Mouse (Mus musculus) embryonic facial prominence, embryonic 13.5 days (tissue): ENCODE results near the gene Fen1. TPM values are rescaled to one million over a fixed set of nuclear protein-coding genes. Genes with fewer than 3 reads are reported as not detected.
"Not testable (repeated sequence)": the region's sequence is repeated elsewhere in the genome, so short reads cannot be mapped to it uniquely, and the experiment has no call there.

Experiments
- ATAC-seq: fragments of 200-750 bp; cut with Nextera tagmentation; 2 replicates; pipeline ENCODE4 v1.8.0; 2017; ENCODE audit warnings: low read depth; ENCODE audit not compliant: insufficient number of reproducible peaks, insufficient read depth, low FRiP score, low TSS enrichment
- H3K27ac ChIP-seq: fragments of 300-500 bp; sonication (generic); 2 replicates; pipeline ENCODE4 v1.5.1; 2015; ENCODE audit warnings: moderate library complexity, mild to moderate bottlenecking, inconsistent platforms
- H3K27me3 ChIP-seq: fragments of 300-500 bp; sonication (generic); 2 replicates; pipeline ENCODE4 v1.6.1; 2015; ENCODE audit warnings: mild to moderate bottlenecking, inconsistent platforms
- H3K36me3 ChIP-seq: fragments of 300-500 bp; sonication (generic); 2 replicates; pipeline ENCODE4 v1.6.1; 2015; ENCODE audit warnings: mild to moderate bottlenecking, inconsistent platforms
- H3K4me1 ChIP-seq: fragments of 300-500 bp; sonication (generic); 2 replicates; pipeline ENCODE4 v1.6.1; 2015; ENCODE audit warnings: inconsistent platforms
- H3K4me2 ChIP-seq: fragments of 300-500 bp; sonication (generic); 2 replicates; pipeline ENCODE4 v1.6.1; 2015; ENCODE audit warnings: moderate library complexity, mild to moderate bottlenecking, inconsistent platforms
- H3K4me3 ChIP-seq: fragments of 300-500 bp; sonication (generic); 2 replicates; pipeline ENCODE4 v1.5.1; 2015; ENCODE audit warnings: mild to moderate bottlenecking, inconsistent platforms
- H3K9ac ChIP-seq: fragments of 300-500 bp; sonication (generic); 2 replicates; pipeline ENCODE4 v1.6.1; 2015; ENCODE audit warnings: mild to moderate bottlenecking, inconsistent platforms
- H3K9me3 ChIP-seq: fragments of 300-500 bp; sonication (generic); 2 replicates; pipeline ENCODE4 v1.6.1; 2016; ENCODE audit warnings: inconsistent platforms
- WGBS: fragments of 180-500 bp; shearing (Covaris S2); methylation state at CpG from one replicate; pipeline ENCODE4 v1.1.7; 2015; ENCODE audit warnings: mixed read lengths; 5-methylcytosine and 5-hydroxymethylcytosine counted together
- microRNA-seq: library from miRNA; unstranded; fragments of <30 nt; microRNA quantifications from one replicate; pipeline ENCODE4, GENCODE M21; 2016
- polyA plus RNA-seq: library from polyadenylated mRNA; unstranded; fragments of >200 nt; fragmentation: Nextera tagmentation; extraction: Ambion mirVana; gene quantifications from 2 replicates; pipeline ENCODE4 v1.2.1, GENCODE M21; 2015

Gene Fen1
- polyA plus RNA-seq, 1 experiment from 2014 or later = 88.1 TPM

- H3K4me2 ChIP-seq, H3K9me3 ChIP-seq, H3K4me1 ChIP-seq, H3K9ac ChIP-seq, H3K4me3 ChIP-seq, H3K27ac ChIP-seq, H3K27me3 ChIP-seq, ATAC-seq, H3K36me3 ChIP-seq: not testable (repeated sequence)
- 78% methylated on average over 4 of the region's 4 CpGs for WGBS
Measured at GRCm38 (mm10) chr19:10165928-10166327, 38.0 kb downstream of the Fen1 start.

GRCm38 (mm10) chr19:10163896-10164295 lies 40.1 kb downstream of the Fen1 start:
- ATAC-seq = no peak
- no peak overlapping the region for H3K27ac ChIP-seq
- no peaks in the 10 kb centered on the region for H3K36me3 ChIP-seq
- no peak overlapping the region for H3K9ac ChIP-seq
- no peaks in the 10 kb centered on the region for H3K27me3 ChIP-seq
- H3K4me2 ChIP-seq = no peak overlapping the region
- H3K4me1 ChIP-seq = no peaks in the 10 kb centered on the region
- 87% methylated on average over 3 of the region's 3 CpGs for WGBS
- H3K9me3 ChIP-seq = no peaks in the 10 kb centered on the region
- H3K4me3 ChIP-seq = no peak overlapping the region

- H3K9me3 ChIP-seq = no peaks in the 10 kb centered on the region
- H3K9ac ChIP-seq = no peak overlapping the region
- H3K4me1 ChIP-seq = no peaks in the 10 kb centered on the region
- H3K27me3 ChIP-seq = no peaks in the 10 kb centered on the region
- no peak for ATAC-seq
- H3K4me2 ChIP-seq = no peak overlapping the region
- no peaks in the 10 kb centered on the region for H3K36me3 ChIP-seq
- 76% methylated on average over 2 of the region's 2 CpGs for WGBS
- no peak overlapping the region for H3K4me3 ChIP-seq
- H3K27ac ChIP-seq = no peak overlapping the region
Measured at GRCm38 (mm10) chr19:10157725-10158124, 46.2 kb downstream of the Fen1 start.

- Histone ChIP-seq H3K36me3 (no peaks in the 10 kb centered on the region), H3K4me1 (no peaks in the 10 kb centered on the region), H3K9ac (no peak overlapping the region), H3K27me3 (no peaks in the 10 kb centered on the region), H3K27ac (no peak overlapping the region), H3K4me2 (no peak overlapping the region), H3K9me3 (no peaks in the 10 kb centered on the region), H3K4me3 (no peak overlapping the region)
- ATAC-seq = no peak
- 47% methylated on average over 3 of the region's 3 CpGs for WGBS
Measured at GRCm38 (mm10) chr19:10149189-10149588, 54.8 kb downstream of the Fen1 start.

Small RNA genes within 50 kb of the gene (microRNA-seq; reads per million reads assigned to microRNA genes)
- 0.74 reads per million for gene Mir6993

Other genes with a start within 250 kb of the Fen1 start
- 1,553 and 1,793 TPM in 2 replicates for gene Fth1, start 223.6 kb downstream of the Fen1 start, polyA plus RNA-seq
- gene Best1, start 202.5 kb downstream of the Fen1 start, polyA plus RNA-seq = 0.73 and 0.98 TPM in 2 replicates
- 42.0 and 43.3 TPM in 2 replicates for gene Rab3il1, start 202.5 kb downstream of the Fen1 start, polyA plus RNA-seq
- 8.6 and 10.0 TPM in 2 replicates for gene Fads3, start 162.6 kb downstream of the Fen1 start, polyA plus RNA-seq
- gene Fads2, start 102.4 kb downstream of the Fen1 start, polyA plus RNA-seq = 70.0 and 79.8 TPM in 2 replicates
- 93.6 and 104 TPM in 2 replicates for gene Fads1, start 21.3 kb downstream of the Fen1 start, polyA plus RNA-seq
- gene Tmem258, start 155 bp downstream of the Fen1 start, polyA plus RNA-seq = 485 and 486 TPM in 2 replicates
- 0.91 and 1.4 TPM in 2 replicates for gene Myrf, start 36.6 kb upstream of the Fen1 start, polyA plus RNA-seq
- 2.2 and 2.4 TPM in 2 replicates for gene Dagla, start 100.7 kb upstream of the Fen1 start, polyA plus RNA-seq
- 0.46 and 0.76 TPM in 2 replicates for gene Syt7, start 184.9 kb upstream of the Fen1 start, polyA plus RNA-seq